Mouse (Mus musculus) G1E-ER4 (cell line): ENCODE data around the gene Atf7ip. TPM values are rescaled to one million over a fixed set of nuclear protein-coding genes. Genes with fewer than 3 reads are reported as not detected.
A peak's percentile ranks its signal among the peaks of the same experiment; 100 is the strongest.

Experiments
- GATA1 ChIP-seq: IDR thresholded peaks from one replicate; pipeline ENCODE4 v1.8.0; 2012; ENCODE audit warnings: low read length, inconsistent platforms
- polyA plus RNA-seq: library from polyadenylated mRNA; stranded (reverse); fragments of >175 nt; gene quantifications from 2 replicates; pipeline ENCODE4 v1.2.3, GENCODE M21; 2012

Atf7ip gene
- polyA plus RNA-seq, 1 experiment: 21.5 TPM

- peak; percentile 44 for TF ChIP-seq GATA1
Measured at GRCm38 (mm10) chr6:136473472-136474129, 32.4 kb upstream of the Atf7ip start.

GRCm38 (mm10) chr6:136475171-136475860 is 30.7 kb upstream of the Atf7ip start:
- TF ChIP-seq GATA1: no peak

- TF ChIP-seq GATA1: no peak
Measured at GRCm38 (mm10) chr6:136477878-136478277, 28.1 kb upstream of the Atf7ip start.

- TF ChIP-seq GATA1: no peak
Measured at GRCm38 (mm10) chr6:136483531-136483930, 22.4 kb upstream of the Atf7ip start.

- TF ChIP-seq GATA1: no peak
Measured at GRCm38 (mm10) chr6:136484093-136484492, 21.9 kb upstream of the Atf7ip start.

GRCm38 (mm10) chr6:136486166-136486565 is 19.8 kb upstream of the Atf7ip start:
- no peak for TF ChIP-seq GATA1

GRCm38 (mm10) chr6:136486801-136487553 is 19.0 kb upstream of the Atf7ip start:
- TF ChIP-seq GATA1: no peak

- no peak for TF ChIP-seq GATA1
Measured at GRCm38 (mm10) chr6:136487554-136487950, 18.4 kb upstream of the Atf7ip start.

- TF ChIP-seq GATA1: no peak
Measured at GRCm38 (mm10) chr6:136489899-136490298, 16.1 kb upstream of the Atf7ip start.

- no peak for TF ChIP-seq GATA1
Measured at GRCm38 (mm10) chr6:136490516-136491475, 15.2 kb upstream of the Atf7ip start.

- TF ChIP-seq GATA1: no peak
Measured at GRCm38 (mm10) chr6:136491631-136492030, 14.3 kb upstream of the Atf7ip start.

GRCm38 (mm10) chr6:136492251-136492650 is 13.7 kb upstream of the Atf7ip start:
- no peak for TF ChIP-seq GATA1

- TF ChIP-seq GATA1: no peak
Measured at GRCm38 (mm10) chr6:136493486-136493885, 12.5 kb upstream of the Atf7ip start.

GRCm38 (mm10) chr6:136493910-136494751 is 11.8 kb upstream of the Atf7ip start:
- no peak for TF ChIP-seq GATA1
